Mouse (Mus musculus) CH12.LX (cell line): ENCODE measurements at regions not wholly inside any gene's neighbourhood (a gene's known extent, or its start where the extent isn't known, plus 50 kb on each side); places are given as distances from the start of the nearest gene placed in this dataset.

Experiments
- BHLHE40 ChIP-seq: IDR thresholded peaks from 2 replicates; pipeline ENCODE4 v1.6.1; 2011; ENCODE audit warnings: mild to moderate bottlenecking, low read depth, low read length, improper control_type of control experiment
- MAFK ChIP-seq: IDR thresholded peaks from 2 replicates; pipeline ENCODE4 v1.6.1; 2011; ENCODE audit warnings: low read length, improper control_type of control experiment; ENCODE audit not compliant: insufficient replicate concordance
- MAZ ChIP-seq: IDR thresholded peaks from 2 replicates; pipeline ENCODE4 v1.6.1; 2012; ENCODE audit warnings: low read depth, mild to moderate bottlenecking, inconsistent platforms, low read length, improper control_type of control experiment, moderate library complexity
- USF1 ChIP-seq: IDR thresholded peaks from 2 replicates; pipeline ENCODE4 v1.6.1; 2014; ENCODE audit warnings: low read depth, mild to moderate bottlenecking, inconsistent platforms, low read length, improper control_type of control experiment

DNA sequence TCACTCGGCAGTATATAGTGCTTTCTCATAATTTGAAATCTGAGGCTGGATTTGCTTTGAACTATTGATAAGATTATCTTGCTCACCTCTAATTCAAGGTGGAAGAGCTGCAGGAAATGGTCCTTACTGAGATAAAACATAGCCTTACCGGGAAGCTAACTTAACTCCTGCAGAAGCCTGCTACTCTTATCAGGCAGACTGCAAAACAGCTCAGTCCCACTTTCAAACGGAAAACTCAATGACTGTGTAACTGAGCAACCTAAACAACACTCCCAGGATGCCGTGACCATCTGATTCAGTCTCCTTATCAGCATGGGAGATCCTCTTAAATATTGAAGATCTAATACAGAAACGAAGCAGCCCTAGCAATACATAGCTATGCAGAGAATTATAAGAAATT is 695.3 kb downstream of the Robo2 start:
- no peak for TF ChIP-seq MAFK
- no peak for TF ChIP-seq BHLHE40
- TF ChIP-seq MAZ, result no peak
- TF ChIP-seq USF1, result no peak
